Mouse (Mus musculus): ENCODE data around the gene Evi5. TPM values are rescaled to one million over a fixed set of nuclear protein-coding genes. Genes with fewer than 3 reads are reported as not detected.

Gene Evi5
- polyA plus RNA-seq, 1 experiment = 6.8 TPM

DNA sequence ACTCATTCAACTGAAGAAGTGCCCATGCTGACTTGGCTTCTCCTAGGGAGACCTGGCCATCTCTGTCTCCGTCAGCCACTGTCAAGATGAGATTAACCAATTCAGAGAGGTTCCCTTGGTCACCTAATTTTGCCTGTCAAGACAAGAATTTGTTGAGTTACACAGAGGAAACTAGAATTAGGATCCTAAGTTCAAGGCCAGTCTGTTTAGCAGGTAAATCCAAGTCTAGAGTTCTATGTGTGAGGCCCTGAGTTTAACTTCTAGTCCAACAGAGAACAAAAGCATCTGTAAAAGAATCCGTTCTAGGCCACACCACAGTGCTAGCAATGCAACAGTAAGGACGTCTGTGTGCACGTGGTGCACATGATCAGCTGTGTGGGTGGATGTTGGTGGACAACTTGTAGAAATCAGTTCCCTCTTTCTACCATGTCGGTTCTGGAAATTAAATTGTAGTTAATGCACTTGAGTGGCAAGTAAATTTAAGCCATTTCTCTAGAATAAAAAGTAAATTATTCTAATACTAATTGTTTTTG is 35.2 kb upstream of the Evi5 start:
- no peak overlapping the region for H3ac ChIP-seq (ENCODE audit: control insufficient read depth, insufficient read length, low read depth)
- no peak for TF ChIP-seq FOSL1 (IDR thresholded peaks at IDR 0.05; ENCODE audit: insufficient read depth, low read length, poor library complexity, severe bottlenecking)
- peak; percentile 3 for TF ChIP-seq USF1 (IDR thresholded peaks at IDR 0.05; ENCODE audit: low read depth)
- H3K4me3 ChIP-seq (ENCODE audit: insufficient read depth, poor library complexity, severe bottlenecking) = no peak overlapping the region
- peaks cover 13% of the 10 kb centered on the region for H3K79me2 ChIP-seq (ENCODE audit: control insufficient read depth, insufficient read depth)
- H3K36me3 ChIP-seq (ENCODE audit: control insufficient read depth, insufficient read depth) = peaks cover 57% of the 10 kb centered on the region
- no peaks in the 10 kb centered on the region for H3K27me3 ChIP-seq (ENCODE audit: control insufficient read depth, insufficient read depth, insufficient read length)
- peaks cover 12% of the 10 kb centered on the region for H3K79me3 ChIP-seq (ENCODE audit: low read depth)

DNA sequence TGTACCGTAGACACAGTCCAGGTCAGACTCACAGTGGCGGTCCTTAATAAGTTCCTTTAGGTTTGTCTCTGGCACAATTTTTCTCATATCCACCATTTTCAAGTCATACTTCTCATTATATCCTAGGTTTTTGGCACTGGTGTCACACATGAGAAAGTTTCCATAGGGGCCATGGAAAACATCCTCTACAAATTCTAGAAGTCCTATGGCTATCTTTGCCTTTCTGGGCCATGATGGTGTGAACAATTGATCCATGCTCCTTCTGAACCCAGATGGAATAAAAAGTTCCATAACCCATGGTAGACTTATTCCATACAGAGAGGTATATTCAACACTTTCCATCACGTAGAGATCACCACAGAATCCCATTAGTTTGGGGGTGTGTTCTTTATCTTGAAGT is 34.8 kb upstream of the Evi5 start:
- H3K79me2 ChIP-seq (ENCODE audit: control insufficient read depth, insufficient read depth) = peaks cover 18% of the 10 kb centered on the region
- H3K4me3 ChIP-seq (ENCODE audit: insufficient read depth, poor library complexity, severe bottlenecking) = no peak overlapping the region
- H3K27me3 ChIP-seq (ENCODE audit: control insufficient read depth, insufficient read depth, insufficient read length) = no peaks in the 10 kb centered on the region
- TF ChIP-seq FOSL1 (IDR thresholded peaks at IDR 0.05; ENCODE audit: insufficient read depth, low read length, poor library complexity, severe bottlenecking) = no peak
- TF ChIP-seq USF1 (IDR thresholded peaks at IDR 0.05; ENCODE audit: low read depth) = no peak
- TF ChIP-seq CTCF (IDR thresholded peaks at IDR 0.05; ENCODE audit: control insufficient read depth, insufficient read depth, insufficient read length) = no peak
- no peak for TF ChIP-seq MYOD1 (IDR thresholded peaks at IDR 0.05; ENCODE audit: control insufficient read depth, insufficient read length, low read depth)
- TF ChIP-seq MYOG (IDR thresholded peaks at IDR 0.05; ENCODE audit: control insufficient read depth, extremely low read depth, insufficient read length) = no peak
- no peak for TF ChIP-seq CEBPB (IDR thresholded peaks at IDR 0.05; ENCODE audit: low read depth)
- peaks cover 15% of the 10 kb centered on the region for H3K79me3 ChIP-seq (ENCODE audit: low read depth)
- H3ac ChIP-seq (ENCODE audit: control insufficient read depth, insufficient read length, low read depth) = no peak overlapping the region
- H3K36me3 ChIP-seq (ENCODE audit: control insufficient read depth, insufficient read depth) = peaks cover 62% of the 10 kb centered on the region

DNA sequence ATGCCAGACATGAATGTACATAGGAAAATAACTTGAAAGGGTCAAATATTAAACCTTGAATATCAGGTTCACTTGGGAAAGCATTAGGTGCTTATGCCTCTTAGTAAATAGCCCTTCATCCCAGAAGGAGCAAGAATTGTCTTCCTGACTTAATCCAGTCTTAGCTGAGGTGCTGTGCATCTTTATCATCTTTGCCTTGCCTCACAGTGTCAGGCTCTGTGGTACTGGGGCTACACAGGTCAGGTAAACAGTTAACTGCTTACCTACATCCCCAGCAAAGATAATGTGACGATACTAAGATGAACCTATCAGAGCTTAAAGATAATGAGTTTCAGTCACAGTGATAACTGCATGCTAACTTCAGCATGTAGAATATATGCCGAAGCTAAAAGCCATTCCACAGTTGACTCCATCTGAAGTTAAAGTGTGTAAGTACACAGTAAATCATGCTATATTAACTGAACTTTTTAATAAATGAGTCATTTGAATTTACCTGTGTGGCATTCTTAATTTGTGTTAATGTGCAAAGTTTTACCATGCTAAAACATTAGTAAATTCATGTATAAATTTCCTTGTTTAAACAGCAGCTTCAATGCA is 33.7 kb upstream of the Evi5 start:
- H3K27me3 ChIP-seq (ENCODE audit: control insufficient read depth, insufficient read depth, insufficient read length) = no peaks in the 10 kb centered on the region
- peaks cover 22% of the 10 kb centered on the region for H3K79me3 ChIP-seq (ENCODE audit: low read depth)
- peaks cover 29% of the 10 kb centered on the region for H3K79me2 ChIP-seq (ENCODE audit: control insufficient read depth, insufficient read depth)
- TF ChIP-seq CTCF (IDR thresholded peaks at IDR 0.05; ENCODE audit: control insufficient read depth, insufficient read depth, insufficient read length) = no peak
- no peak for TF ChIP-seq MAX (IDR thresholded peaks at IDR 0.05)
- no peak overlapping the region for H3ac ChIP-seq (ENCODE audit: control insufficient read depth, insufficient read length, low read depth)
- H3K36me3 ChIP-seq (ENCODE audit: control insufficient read depth, insufficient read depth) = peaks cover 72% of the 10 kb centered on the region
- H3K4me3 ChIP-seq (ENCODE audit: insufficient read depth, poor library complexity, severe bottlenecking) = no peak overlapping the region

DNA sequence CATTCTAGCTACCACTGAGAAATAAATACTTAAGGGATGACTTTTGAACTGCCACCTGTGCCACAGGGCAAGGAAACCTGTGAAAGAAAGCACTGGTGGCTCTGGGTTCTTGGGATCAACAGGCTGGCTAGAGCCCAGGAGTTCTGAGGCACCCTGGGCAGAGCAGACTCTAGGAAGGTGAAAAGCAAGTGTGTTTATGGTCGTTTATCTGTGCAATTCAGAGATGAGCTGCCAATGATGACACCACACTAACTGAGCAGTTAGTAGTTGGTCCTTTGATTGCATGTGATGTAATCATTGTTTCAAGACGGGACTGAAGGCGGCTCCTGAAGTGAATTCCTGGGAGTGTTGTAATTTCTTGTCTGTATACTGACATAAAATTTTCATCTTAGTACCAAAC is 29.4 kb upstream of the Evi5 start:
- peaks cover 82% of the 10 kb centered on the region for H3K36me3 ChIP-seq (ENCODE audit: control insufficient read depth, insufficient read depth)
- H3ac ChIP-seq (ENCODE audit: control insufficient read depth, insufficient read length, low read depth) = no peak overlapping the region
- peaks cover 50% of the 10 kb centered on the region for H3K79me3 ChIP-seq (ENCODE audit: low read depth)
- no peak overlapping the region for H3K4me3 ChIP-seq (ENCODE audit: insufficient read depth, poor library complexity, severe bottlenecking)
- no peaks in the 10 kb centered on the region for H3K27me3 ChIP-seq (ENCODE audit: control insufficient read depth, insufficient read depth, insufficient read length)
- TF ChIP-seq MAX (IDR thresholded peaks at IDR 0.05) (no peak), MYOD1 (IDR thresholded peaks at IDR 0.05; ENCODE audit: control insufficient read depth, insufficient read length, low read depth) (no peak), MYOG (IDR thresholded peaks at IDR 0.05; ENCODE audit: control insufficient read depth, extremely low read depth, insufficient read length) (no peak), CEBPB (IDR thresholded peaks at IDR 0.05; ENCODE audit: low read depth) (no peak), FOSL1 (IDR thresholded peaks at IDR 0.05; ENCODE audit: insufficient read depth, low read length, poor library complexity, severe bottlenecking) (no peak), USF1 (IDR thresholded peaks at IDR 0.05; ENCODE audit: low read depth) (no peak), CTCF (IDR thresholded peaks at IDR 0.05; ENCODE audit: control insufficient read depth, insufficient read depth, insufficient read length) (no peak)
- H3K79me2 ChIP-seq (ENCODE audit: control insufficient read depth, insufficient read depth) = peaks cover 62% of the 10 kb centered on the region

DNA sequence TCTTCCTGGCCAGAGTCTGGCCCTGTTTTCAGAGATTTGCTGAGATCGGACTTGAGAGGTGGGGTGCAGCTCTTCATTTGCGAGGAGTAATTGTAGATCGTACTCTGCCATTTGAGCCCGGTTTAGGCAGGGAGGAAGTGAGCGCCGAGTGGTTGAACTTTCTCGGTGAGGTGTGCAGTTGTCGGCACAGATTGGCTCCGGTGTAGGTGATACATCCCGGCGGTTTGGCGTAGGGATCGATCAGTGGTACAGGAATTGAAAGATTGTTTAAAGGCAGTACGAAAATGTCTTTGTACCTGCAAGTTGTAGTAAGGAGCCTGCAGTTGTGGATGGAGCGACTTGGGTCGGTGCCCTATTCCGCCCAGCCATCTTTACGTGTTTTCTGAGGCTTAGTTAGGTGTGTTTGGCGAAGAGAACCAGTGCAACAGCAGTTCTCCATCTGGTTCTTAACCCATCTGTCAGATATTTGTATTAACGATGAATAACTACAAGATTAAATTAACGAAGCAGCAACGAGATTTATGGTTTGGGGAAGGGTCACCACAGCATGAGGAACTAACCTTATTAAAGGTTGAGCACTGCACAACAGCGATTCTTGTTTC is 26.2 kb upstream of the Evi5 start:
- Histone ChIP-seq H3K36me3 (ENCODE audit: control insufficient read depth, insufficient read depth) (peaks cover 50% of the 10 kb centered on the region), H3K4me3 (ENCODE audit: insufficient read depth, poor library complexity, severe bottlenecking) (peak overlapping the region; percentile 96), H3K79me2 (ENCODE audit: control insufficient read depth, insufficient read depth) (peaks cover 58% of the 10 kb centered on the region), H3K27me3 (ENCODE audit: control insufficient read depth, insufficient read depth, insufficient read length) (peaks cover 5% of the 10 kb centered on the region), H3K79me3 (ENCODE audit: low read depth) (peaks cover 46% of the 10 kb centered on the region), H3ac (ENCODE audit: control insufficient read depth, insufficient read length, low read depth) (peak overlapping the region; percentile 91)
- TF ChIP-seq USF1 (IDR thresholded peaks at IDR 0.05; ENCODE audit: low read depth) (no peak), FOSL1 (IDR thresholded peaks at IDR 0.05; ENCODE audit: insufficient read depth, low read length, poor library complexity, severe bottlenecking) (no peak)

DNA sequence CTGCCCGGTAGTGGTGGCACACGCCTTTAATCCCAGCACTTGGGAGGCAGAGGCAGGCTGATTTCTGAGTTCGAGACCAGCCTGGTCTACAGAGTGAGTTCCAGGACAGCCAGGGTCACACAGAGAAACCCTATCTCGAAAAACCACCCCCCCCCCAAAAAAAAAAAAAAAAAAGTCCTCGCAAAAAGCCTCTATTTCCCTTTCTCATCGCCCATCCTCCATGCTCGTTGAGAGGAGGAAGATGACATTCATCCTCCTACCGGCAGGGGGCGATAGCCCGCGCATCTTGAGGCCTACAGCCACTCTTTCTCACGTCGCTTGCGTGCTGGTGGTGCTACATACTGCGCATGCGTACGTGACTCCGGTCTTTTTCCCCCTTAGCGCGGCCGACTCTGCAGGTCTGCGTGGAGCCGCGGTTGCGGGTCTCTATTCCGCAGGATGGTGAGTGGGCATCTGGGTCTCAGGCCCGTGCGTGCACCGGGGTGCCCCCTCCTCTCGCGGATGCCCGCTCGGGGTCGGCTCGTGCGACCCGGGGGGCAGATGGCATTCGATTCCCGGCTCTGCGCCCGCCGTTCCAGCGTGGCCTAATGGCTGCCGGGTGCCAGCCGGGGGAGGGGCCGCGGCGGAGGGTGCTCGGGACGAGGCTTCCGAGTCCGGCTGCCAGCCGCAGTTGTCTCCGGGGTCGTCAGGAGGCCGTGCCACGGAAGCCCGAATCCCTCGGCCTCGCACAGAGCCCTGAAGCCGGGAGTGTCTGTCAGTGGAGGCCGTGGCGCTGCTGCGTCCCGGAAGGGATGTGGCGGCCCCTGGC is 25.5 kb upstream of the Evi5 start, which contains the start of gene Rpl5:
TSS of gene Rpl5 (plus strand) at position 297 of the 808 bp plus-strand sequence.
- peaks cover 43% of the 10 kb centered on the region for H3K36me3 ChIP-seq (ENCODE audit: control insufficient read depth, insufficient read depth)
- peaks cover 51% of the 10 kb centered on the region for H3K79me2 ChIP-seq (ENCODE audit: control insufficient read depth, insufficient read depth)
- H3K4me3 ChIP-seq (ENCODE audit: insufficient read depth, poor library complexity, severe bottlenecking) = peak within 1 kb of the TSS; percentile 96
- peak within 1 kb of the TSS; percentile 91 for H3ac ChIP-seq (ENCODE audit: control insufficient read depth, insufficient read length, low read depth)
- peaks cover 40% of the 10 kb centered on the region for H3K79me3 ChIP-seq (ENCODE audit: low read depth)
- TF ChIP-seq MAX (IDR thresholded peaks at IDR 0.05) (peak; percentile 80), MYOG (IDR thresholded peaks at IDR 0.05; ENCODE audit: control insufficient read depth, extremely low read depth, insufficient read length) (no peak), CTCF (IDR thresholded peaks at IDR 0.05; ENCODE audit: control insufficient read depth, insufficient read depth, insufficient read length) (peak; percentile 86)
- peaks cover 5% of the 10 kb centered on the region for H3K27me3 ChIP-seq (ENCODE audit: control insufficient read depth, insufficient read depth, insufficient read length)
